Mouse (Mus musculus): ENCODE measurements around the gene Epb41l5.
A peak's percentile ranks its signal among the peaks of the same experiment; 100 is the strongest.

DNA sequence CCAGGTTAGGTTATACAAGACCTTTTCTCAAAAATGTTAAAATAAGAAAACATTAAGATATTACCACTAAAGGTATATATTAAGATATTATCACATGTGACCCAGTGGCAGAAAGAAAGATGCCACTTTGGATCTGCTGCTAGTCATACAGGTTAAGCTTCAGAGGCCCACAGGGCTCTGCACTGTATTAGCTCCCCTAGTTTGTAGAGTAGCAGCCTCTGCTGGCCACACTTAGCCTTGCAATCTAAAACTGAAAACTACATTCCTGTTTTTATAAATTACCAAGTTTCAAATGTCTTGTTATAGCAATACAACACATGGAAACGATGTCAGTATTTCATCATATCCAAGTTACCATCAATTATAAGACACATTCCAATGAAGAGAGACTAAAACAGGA, 26.2 kb upstream of the Epb41l5 start:
- peak; percentile 81 for TF ChIP-seq CTCF (IDR thresholded peaks at IDR 0.05; ENCODE audit: low read depth)
- no peak for TF ChIP-seq EP300 (IDR thresholded peaks at IDR 0.05; ENCODE audit: low read depth)
